In genomic region chr9:120350346-120350745, GRCm38 (mm10) we compare ENCODE assay signal across 8 mouse cellular contexts. TPM values are rescaled to one million over a fixed set of nuclear protein-coding genes. Genes with fewer than 3 reads are reported as not detected.
DNase-seq lines count a peak whose midpoint lies in the region; ATAC-seq and TF ChIP-seq lines count a peak whose summit lies in the region.
"Had no signal": no experiment of that assay in that cellular context is flagged by ENCODE, and none has a peak within 500 bp of the region (broad histone marks: within the 10 kb centered on the region; RNA-seq: fewer than 3 reads in every experiment).

No protein-coding gene starts in this region.

- H3K4me1 ChIP-seq in neural tube, embryonic 15.5 days, result peaks cover 38% of the 10 kb centered on the region
- H3K4me1 ChIP-seq in liver, postnatal 0 days (ENCODE audit: insufficient read depth), result peaks cover 13% of the 10 kb centered on the region

- no peaks in the 10 kb centered on the region for H3K36me3 ChIP-seq in neural tube, embryonic 15.5 days
- H3K36me3 ChIP-seq in liver, postnatal 0 days (replicated peaks; ENCODE audit: insufficient read depth, low read length), result no peaks in the 10 kb centered on the region
- H3K36me3 ChIP-seq: embryonic facial prominence, embryonic 12.5 days had no signal

- no peak overlapping the region for H3K4me2 ChIP-seq in neural tube, embryonic 15.5 days
- no peak overlapping the region for H3K4me2 ChIP-seq in liver, postnatal 0 days (ENCODE audit: low read depth, low read length)
- H3K4me2 ChIP-seq: embryonic facial prominence, embryonic 12.5 days had no signal

- TF ChIP-seq CTCF in liver, postnatal 0 days (IDR thresholded peaks at IDR 0.05; ENCODE audit: low read depth), result no peak

- no peak overlapping the region for H3K4me3 ChIP-seq in neural tube, embryonic 15.5 days (replicated peaks)
- no peak overlapping the region for H3K4me3 ChIP-seq in liver, postnatal 0 days (ENCODE audit: low read depth, low read length)
- H3K4me3 ChIP-seq: embryonic facial prominence, embryonic 12.5 days had no signal

- H3K9ac ChIP-seq in neural tube, embryonic 15.5 days (replicated peaks), result no peak overlapping the region
- H3K9ac ChIP-seq in liver, postnatal 0 days (replicated peaks), result no peak overlapping the region
- H3K9ac ChIP-seq: embryonic facial prominence, embryonic 12.5 days had no signal

- intact Hi-C loops in heart, postnatal 36 days (cut with DNase I), result no loop called here

- no peaks in the 10 kb centered on the region for H3K9me3 ChIP-seq in neural tube, embryonic 15.5 days (replicated peaks)
- H3K9me3 ChIP-seq in liver, postnatal 0 days (ENCODE audit: low read length), result 0 out of 2 replicates have a peak, but pooled peaks cover 3% of the 10 kb centered on the region
- H3K9me3 ChIP-seq: embryonic facial prominence, embryonic 12.5 days had no signal

- TF ChIP-seq EP300 in liver, postnatal 0 days (IDR thresholded peaks at IDR 0.05; ENCODE audit: low read depth), result no peak

- no peaks in the 10 kb centered on the region for H3K27me3 ChIP-seq in neural tube, embryonic 15.5 days (replicated peaks)
- no peaks in the 10 kb centered on the region for H3K27me3 ChIP-seq in liver, postnatal 0 days (ENCODE audit: insufficient read depth, low read length)
- H3K27me3 ChIP-seq: embryonic facial prominence, embryonic 12.5 days had no signal

- no peak for ATAC-seq in neural tube, embryonic 15.5 days (ENCODE audit: low FRiP score)
- ATAC-seq in liver, postnatal 0 days, result peak; percentile 78
- ATAC-seq in CD4-positive, CD25-positive, alpha-beta regulatory T cell, adult 4 months, result no peak
- ATAC-seq in megakaryocyte, adult 5-6 weeks (ENCODE audit: poor library complexity, severe bottlenecking), result no peak

- DNase-seq in neural tube, embryonic 10.5 days (ENCODE audit: extremely low spot score, low spot score), result no peak
- peak; percentile 47 to 59 for DNase-seq in heart, postnatal 36 days
- DNase-seq in liver, postnatal 0 days, result no peak
- DNase-seq in urinary bladder, postnatal 36 days (ENCODE audit: low spot score in 2 of 2), result peak; percentile 51 to 68

- 54% methylated on average over 6 of the region's 6 CpGs for WGBS in neural tube, embryonic 15.5 days
- WGBS in liver, postnatal 0 days (ENCODE audit: insufficient replicate concordance), result 39% methylated on average over 6 of the region's 6 CpGs

- 0 out of 2 replicates have a peak overlapping the region, but pooled peaks have one; percentile 7 for H3K27ac ChIP-seq in neural tube, embryonic 15.5 days (replicated peaks)
- H3K27ac ChIP-seq in liver, postnatal 0 days (ENCODE audit: low read depth), result no peak overlapping the region
- H3K27ac ChIP-seq: embryonic facial prominence, embryonic 12.5 days had no signal

RNA-seq across cellular contexts. Expression of gene Myrip, which starts 49.0 kb away (rescaled TPM):
- polyA plus RNA-seq in neural tube, embryonic 15.5 days (2015; fragmentation: Nextera tagmentation; extraction: Ambion mirVana), result 8.5 and 10.0 TPM in 2 replicates
- total RNA-seq in heart, postnatal 36 days (2021), result 1 to 10 TPM; 4.6 to 5.5 TPM
- 0.09 TPM in 1 of 2 replicates, not detected in the other for polyA plus RNA-seq in liver, postnatal 0 days (2015; fragmentation: Nextera tagmentation; extraction: Ambion mirVana)
- not detected for polyA plus RNA-seq in CD4-positive, CD25-positive, alpha-beta regulatory T cell, adult 4 months (2017; shearing (Covaris generic))
- total RNA-seq in megakaryocyte, adult 5-6 weeks (2015), result 0.46 TPM in 1 of 2 replicates, not detected in the other
- total RNA-seq in megakaryocyte, adult 5-6 weeks (2017), result not detected in 2 replicates

Comparison
In these comparisons a context has a peak if more than half of its experiments do, and no peak if none do; other contexts are left out.
1. DNase-seq: peak in heart, postnatal 36 days (2 of 2) and urinary bladder, postnatal 36 days (2 of 2); none in neural tube, embryonic 10.5 days (single experiment) and liver, postnatal 0 days (single experiment).